Mouse (Mus musculus): ENCODE measurements around the gene Dcst2.

Gene Dcst2

DNA sequence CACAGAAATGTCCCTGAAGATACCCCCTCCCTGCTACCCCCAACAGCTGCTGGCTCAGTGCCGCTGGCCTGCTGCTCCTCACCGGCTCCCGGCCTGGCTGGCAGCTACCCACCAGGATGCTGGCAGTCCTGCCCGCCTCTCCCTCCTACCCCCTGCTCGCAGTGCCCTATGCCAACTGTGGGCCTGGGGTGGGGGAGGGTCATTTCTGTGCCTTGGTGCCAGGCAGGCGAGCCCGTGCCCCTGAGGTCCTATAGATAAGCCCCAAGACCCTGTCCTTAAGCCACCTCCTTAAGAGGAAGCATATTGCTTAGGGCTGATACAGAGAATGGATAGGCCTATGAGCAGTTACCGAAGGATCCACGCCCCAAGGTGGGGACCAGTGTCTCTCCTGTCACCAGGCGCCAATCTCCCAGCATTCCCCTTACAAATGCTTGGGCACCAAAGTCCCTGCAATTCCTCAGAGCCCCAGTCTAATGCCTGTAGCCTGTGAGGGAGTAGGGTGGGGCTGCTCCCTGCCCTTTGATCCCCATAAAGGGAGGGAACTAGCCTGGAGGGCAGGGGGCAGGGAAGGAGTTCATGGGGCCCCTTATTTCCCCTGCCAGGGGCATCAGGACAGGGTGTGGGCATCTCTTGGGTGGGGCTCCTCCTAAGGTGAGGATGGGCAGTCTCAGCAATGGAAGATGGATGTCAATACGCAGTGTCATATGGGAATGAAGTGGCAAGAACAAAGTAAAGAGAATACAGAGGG lies 26.5 kb downstream of the Dcst2 start:
- in situ Hi-C loops (cut with MseI, MboI), result no loop called here

DNA sequence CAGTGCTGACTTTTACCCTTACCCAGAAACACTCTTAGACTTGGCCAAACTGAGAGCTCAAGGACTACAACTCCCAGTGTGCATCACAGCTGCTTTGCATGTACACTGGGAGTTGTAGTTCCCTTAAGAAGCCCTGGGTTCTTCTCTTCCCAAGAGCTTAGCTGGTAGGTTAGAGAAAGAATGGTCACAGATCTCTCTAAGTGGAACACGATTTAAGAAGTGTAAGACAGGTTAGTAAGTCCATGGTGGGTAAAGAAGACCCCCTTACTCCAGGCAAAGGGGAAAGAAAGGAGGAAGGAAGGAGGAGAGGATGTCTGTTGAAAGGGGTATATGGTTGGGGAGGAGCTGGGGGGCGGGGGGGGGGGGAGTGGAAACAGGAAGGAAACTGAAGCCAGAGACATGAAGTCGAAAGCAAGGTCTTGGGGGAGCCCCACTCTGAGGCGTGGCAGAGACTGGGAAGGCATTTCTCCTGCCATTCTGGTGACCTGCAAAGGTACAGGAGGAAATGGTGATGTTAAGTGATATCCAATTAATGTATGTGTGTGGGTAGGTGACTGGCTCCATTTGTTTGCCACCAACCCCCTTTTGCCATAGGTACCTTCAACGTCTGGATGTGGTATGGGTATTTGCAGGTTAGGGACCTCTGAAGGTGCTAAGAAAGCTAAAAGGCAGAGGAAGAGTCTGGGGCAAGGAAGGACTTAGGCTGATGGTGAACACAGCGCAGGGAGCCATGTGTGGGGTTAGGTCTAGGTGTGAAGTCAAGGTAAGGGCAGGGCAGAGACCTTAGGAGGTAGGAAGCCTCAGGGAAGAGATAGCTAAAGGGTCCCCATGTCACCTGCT lies 27.3 kb downstream of the Dcst2 start:
- in situ Hi-C loops (cut with MseI, MboI), result no loop called here

DNA sequence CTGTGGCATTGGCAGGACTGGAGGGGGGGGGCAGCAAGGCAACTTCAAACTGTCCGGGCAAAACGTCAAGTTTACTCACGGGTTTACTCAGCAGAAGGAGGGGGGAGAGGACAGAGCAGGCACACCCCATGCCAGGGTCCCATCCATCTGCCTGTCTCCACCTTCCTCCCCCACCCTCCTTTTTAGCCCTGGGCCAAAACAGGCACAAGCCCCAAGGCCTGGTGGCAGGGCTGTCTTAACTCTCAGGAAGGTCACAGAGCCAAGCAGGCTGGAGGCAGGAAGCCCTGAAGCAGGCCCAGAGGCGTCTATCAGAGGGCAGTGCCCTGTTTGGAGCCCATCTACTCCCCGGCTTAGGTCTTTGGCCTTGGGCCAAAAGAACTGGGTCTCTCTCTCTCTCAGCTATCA lies 28.3 kb downstream of the Dcst2 start:
- in situ Hi-C loops (cut with MseI, MboI), result no loop called here

DNA sequence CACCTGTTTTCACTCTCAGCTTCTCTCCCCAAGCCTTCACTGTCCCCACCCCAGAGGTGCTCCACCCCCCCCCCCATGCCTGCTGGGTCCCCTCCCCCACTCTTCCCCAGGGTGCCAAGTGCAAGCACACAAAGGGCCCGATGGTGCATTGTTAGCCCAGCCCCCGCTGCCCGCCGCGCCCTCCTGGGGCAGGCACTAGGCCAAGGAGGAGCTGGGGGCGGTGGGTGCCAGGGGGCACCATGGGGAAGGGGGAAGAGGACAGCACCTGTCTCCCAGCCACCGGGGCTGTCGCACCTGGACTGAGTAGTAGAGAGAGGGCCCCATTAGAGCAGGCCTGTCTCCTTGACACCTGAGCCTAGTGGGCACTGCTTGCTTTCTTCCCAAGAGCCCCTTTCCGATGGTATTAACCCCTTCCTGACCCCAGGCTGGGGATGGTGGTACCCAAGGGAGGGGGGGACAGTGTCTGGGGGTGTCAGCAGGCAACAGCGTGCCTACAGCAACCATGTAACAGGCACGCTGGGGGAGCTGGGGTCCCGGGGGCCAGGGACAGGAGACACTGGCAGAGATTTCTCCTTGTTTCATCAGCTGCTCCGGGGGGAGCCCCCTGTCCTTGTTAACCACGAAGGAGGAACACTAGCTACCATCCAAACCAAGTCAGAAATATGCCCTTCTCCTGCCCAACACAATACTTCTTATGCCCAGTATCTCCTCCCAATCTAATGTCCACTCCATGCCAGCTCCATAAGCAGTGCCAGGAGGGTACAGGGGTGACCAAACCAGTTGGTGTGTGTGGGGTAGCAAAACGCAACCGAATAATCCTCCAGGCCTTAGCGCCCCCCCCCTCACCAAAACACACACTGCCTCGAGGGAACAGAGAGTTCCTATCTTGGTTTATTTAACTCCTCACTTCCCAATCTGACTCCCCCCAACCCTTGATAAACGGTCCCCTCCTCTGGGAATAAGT lies 29.2 kb downstream of the Dcst2 start:
- in situ Hi-C loops (cut with MseI, MboI), result no loop called here

DNA sequence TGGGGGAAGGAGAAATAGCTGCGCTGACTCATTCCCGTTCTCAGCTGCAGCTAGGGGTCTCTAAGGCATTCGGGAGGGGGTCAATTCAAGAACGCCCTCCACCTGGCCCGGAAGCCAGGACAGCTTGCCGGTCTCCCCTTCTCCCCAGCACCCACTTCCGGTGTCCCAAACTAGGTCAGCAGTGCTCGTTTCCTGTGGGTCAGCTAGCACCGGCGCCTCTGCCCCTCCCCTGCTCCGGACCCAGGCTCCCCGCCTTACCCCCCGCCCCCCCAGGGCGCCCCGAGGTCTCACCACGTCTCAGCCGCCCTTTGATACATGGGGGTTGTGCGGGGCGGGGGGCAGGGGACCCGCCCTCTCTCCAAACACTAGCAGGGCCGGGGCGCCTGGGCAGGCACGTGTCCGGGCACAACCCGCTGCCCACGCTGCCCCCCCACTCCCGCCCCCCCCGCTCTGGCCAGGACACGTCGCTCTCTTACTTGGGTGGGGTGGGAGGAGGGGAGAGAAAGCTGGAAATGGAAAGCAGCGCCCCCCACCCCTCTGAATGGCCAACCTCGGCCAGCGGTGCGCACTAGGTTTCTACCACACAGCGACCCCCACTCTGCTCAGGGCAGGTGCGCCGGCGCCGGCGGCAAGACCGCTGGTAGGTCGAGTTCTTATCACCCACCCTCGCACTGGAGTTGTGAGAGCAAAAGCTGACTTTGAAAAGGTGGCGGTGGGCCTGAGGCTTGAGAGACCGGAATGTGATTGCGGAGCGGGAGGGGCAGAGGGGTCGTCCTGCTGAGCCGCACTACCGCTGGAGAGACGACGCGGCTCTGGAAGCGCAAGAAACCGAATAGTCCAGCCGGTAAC lies 30.1 kb downstream of the Dcst2 start:
- in situ Hi-C loops (cut with MseI, MboI), result no loop called here

DNA sequence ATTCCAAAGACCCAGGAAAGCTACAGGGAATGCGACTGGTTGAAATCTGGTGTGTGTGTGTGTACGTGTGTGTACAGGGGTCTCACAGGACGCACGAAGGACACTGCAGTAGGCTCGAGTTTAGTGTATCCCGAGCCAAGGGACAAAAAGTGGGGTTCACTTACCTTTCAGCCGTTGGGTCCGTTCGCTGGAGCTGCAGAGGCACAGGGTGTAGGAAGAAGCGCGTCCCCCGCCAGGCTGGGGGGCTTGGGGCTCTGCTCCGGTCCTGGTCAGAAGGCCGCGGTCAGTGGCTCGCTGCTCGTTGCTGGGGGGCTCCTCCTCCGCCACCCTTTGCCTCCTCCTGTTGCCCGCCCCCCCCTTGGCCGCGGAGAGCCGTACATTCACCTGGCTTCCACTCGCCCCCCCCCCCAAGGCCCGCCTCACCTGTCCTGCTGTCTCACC lies 31.1 kb downstream of the Dcst2 start:
- in situ Hi-C loops (cut with MseI, MboI), result no loop called here

DNA sequence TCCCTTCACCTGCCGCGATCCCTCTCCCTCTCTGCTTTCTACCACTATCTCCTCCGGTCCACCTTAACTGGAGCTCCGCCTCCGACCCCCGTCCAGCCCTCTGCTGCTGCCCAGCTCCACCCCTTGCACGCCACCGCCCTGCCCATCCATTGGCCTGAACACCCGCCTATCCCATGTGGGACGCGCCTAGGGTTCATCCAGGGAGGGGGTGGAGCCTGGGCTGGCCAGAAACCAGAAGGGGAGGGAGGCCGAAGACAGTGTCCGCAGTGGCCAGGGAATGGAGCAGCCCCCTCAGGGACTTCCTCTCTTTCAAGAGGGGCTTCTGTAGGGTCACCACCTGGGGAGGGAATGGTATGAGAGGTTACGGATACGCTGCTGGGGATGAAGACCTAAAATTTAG lies 31.8 kb downstream of the Dcst2 start:
- in situ Hi-C loops (cut with MseI, MboI), result no loop called here

DNA sequence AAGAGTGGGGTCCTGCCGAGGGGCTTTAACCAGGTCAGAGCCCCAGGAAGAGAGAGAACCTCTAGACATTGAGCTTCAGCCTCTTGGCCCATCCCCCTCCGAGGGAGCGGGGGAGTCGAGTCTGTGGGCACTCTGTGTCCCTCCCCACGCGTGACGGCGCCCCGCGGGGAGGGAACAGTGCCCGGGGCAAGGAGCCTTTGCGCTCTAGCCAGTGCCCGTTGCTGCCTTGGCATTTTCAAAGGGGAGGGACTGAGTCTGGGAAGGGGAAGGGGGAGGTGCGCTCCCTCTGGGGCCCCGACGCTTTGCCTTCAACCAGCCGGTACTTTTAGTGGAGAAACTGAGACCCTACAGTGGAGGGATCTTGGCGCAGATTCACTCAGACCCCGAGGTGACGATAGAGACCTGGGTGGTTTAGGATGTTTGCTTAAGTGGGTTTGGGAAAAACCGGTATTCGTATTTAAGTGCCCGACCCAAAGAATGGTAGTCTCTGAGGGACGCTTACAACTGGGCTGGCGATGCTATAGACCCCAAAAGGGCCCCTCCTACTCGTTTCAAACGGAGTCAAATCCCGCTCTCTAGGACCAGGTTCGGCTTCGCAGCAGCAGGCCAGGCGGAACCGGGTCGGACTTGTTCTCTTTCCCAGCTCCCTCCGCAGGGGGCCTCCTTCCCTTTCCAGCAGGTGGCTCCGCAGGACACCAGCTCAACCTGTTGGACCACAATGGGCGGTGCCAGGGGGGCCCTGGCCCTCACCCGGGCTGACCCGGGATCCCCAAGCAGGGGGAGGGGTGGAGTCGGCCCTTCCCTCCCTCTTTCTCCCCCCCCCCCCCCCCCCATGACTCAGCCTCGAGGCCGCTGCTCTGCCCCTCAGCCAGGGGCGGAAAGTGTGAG lies 32.5 kb downstream of the Dcst2 start, which contains the start of gene Zbtb7b:
Zbtb7b (minus strand) TSS at position 771 of the 888 bp plus-strand sequence.
- in situ Hi-C loops (cut with MseI, MboI), result no loop called here

DNA sequence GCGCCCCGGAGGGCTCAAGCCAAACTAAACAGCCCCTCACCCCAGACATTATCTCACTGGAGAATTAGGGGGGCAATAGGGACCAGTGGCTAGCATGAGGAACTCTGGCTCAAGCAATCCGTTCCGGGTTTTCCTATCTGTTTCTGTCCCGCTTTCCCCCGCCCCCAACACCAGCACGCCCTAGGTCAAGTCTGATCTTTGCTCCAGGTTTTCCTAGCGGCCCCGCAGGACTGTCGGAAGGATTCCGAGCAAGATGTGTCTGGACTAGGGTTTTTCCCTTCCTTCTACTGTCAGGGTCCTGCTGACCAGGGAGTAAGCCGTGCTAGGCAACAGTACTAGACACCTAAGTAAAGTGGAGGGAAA lies 33.1 kb downstream of the Dcst2 start:
- in situ Hi-C loops (cut with MseI, MboI), result no loop called here

DNA sequence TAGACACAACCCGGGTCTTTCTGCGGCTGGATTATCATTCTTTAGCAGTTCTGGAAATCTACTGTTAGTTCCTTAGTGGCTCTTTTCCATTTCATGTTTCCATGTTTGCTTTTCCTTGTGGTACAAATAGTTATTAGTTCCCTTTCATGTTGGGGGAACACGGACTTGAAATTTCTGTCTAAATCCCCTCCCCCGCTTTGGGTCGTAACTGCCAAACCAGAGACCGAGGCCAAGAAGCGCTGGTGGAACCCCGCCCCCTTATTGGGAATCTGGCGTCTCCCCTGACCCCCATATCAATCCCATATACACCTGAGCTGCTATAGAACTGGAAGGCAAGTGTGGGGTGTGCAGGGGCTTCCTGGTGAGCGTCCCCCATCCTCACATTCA lies 33.6 kb downstream of the Dcst2 start:
- in situ Hi-C loops (cut with MseI, MboI), result no loop called here

DNA sequence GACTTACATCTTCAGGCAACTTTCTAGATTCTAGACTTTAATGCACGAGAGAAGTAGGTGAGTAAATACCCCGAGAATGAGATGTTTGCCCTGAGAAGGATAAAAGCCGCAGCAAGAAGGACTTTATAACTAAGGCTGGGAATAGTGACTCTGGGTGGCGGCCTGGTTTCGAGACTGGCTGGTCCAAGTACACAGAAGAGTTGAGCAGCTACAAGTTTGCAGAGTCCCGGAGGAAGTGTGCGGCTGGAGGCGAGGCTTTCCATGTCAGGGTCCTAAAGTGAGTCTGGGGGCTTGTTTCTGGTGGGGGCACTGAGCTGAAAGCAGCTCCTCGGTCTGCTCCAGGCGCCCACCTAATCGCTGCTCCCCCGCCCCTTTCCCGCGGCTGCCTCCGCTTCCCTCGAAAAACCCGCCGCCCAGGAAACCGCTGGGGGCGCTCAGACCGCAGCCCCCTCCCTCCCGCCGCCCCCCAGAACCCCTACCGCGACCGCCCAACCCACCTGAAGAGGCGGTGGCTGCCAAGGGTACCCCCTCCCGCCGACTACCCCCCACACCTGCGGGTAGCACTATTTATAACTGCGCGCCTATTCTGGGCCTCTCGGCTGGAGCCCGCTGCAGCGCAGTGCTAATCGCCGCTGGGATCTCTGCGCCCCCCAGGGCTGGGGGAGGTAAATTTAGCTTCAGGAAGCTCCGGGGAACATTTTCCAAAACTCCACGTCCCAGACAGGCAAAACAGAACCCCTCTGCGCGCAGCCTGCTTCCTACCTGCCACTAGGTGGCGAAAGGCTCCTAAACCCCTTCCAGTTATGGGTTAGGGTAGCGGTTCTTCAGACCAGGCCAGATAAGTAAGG lies 34.3 kb downstream of the Dcst2 start:
- in situ Hi-C loops (cut with MseI, MboI), result no loop called here

DNA sequence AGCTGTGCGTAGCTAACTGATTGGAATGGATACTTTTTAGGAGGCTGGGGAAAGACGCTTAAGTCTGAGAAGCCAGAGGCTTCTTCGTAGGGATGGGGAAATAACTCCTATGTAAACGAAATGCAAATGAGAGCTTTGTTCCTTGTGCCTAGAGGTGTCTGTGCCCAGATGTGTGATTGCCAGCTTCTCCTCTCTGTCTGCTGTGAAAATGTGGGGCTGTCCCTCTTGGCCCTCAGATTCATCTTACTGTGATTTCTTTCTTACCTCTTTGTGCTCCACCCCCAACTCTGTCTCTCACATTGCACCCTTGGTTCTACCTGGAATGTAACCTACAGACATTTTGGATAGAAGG lies 34.9 kb downstream of the Dcst2 start:
- in situ Hi-C loops (cut with MseI, MboI), result no loop called here

DNA sequence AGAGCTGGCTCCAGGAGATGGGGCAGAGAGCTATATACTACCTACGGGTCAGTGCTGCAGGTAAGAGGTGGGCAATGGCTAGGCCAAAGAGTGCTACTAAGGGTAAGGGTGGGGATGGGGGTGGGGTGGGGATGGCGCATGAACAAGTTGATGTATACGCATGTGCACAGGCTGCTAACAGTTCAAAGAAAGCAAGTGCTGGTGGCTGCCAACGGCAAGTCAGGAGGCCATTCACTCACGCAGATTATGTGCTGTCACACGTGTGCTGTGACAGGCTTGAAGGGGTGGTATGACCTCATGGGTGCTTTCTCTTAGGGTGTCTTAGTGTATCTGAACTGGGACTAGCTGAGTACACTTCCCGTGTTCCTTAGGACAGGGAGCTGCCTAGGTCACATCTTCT lies 39.6 kb downstream of the Dcst2 start:
- in situ Hi-C loops (cut with MseI, MboI), result no loop called here

DNA sequence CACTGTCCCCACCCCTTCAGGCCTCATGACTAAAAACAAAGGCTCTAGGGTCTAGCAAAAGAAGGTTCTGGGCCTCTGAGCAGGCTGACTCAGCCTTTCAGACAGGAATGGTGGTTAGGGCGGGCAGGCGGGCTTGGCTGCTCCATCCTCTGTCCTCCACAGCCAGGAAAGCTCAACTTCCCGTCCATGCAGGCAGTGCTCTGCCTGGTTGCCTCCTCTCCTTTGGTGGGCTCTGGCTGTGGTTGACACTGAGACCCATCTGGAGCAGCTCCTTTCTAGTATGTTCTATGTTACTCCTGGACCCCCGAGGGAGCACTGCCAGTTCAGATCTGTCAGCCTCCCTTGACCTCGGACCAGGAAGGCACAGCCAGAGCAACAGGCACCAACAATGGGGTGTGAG lies 40.9 kb downstream of the Dcst2 start, which contains the start of gene Lenep:
Lenep (minus strand) TSS at position 101 of the 400 bp plus-strand sequence.
- in situ Hi-C loops (cut with MseI, MboI), result no loop called here

DNA sequence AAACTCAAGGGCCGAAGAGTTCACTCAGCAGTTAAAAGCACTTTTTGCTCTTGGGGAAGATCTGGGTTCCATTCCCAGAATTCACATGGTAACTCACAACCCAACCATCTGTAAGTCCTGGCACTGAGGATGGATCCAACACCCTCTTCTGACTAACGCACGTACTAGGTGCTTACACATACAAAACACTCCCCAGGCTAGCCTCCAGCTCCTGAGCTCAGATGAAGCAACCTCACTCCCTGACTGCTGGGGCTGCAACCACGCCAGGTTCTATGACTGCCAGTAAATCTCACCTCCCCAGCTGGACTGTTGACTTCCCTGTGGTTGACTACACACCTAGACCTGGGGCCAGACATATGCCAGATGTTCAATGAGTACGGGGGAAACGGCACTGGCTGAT lies 45.1 kb downstream of the Dcst2 start:
- in situ Hi-C loops (cut with MseI, MboI), result no loop called here

DNA sequence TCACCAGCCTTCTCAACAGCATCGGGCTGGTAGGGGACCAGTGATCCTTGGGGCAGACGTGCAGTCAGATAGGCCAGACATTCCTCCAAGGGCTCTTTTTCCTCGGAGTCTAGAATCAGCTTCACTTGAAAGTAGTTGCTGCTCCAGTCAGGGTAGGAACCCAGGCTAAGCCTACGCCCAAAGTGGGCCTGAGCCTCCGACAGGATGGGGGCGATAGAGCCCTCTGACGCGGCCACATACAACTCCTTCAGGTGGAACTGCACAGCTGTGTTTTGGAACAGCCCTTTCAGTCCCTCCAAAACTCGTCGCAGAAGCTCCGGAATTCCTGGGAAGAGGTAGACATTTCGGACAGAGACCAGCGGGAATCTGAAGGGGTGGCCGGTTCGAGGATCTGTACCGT lies 46.7 kb downstream of the Dcst2 start:
- in situ Hi-C loops (cut with MseI, MboI), result no loop called here

DNA sequence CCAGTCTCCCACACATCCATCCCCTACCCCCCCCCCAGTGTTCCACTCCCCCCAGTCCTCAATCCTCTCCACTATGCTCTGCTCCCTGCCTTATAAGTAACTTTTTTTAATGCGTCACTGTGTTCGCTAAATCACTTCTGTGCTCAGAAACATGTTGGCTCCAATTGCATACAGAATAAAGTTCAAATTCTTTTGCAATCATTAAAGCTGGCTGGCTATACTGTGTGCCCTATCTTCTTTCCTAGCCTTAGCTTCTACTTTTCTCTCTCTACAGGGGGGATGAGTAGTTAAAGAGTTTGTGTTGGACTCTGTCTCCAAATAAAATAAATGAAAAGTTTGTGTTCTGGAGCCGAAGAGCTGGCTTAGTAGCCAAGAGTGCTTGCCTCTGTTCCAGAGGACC lies 47.9 kb downstream of the Dcst2 start:
- in situ Hi-C loops (cut with MseI, MboI), result no loop called here

DNA sequence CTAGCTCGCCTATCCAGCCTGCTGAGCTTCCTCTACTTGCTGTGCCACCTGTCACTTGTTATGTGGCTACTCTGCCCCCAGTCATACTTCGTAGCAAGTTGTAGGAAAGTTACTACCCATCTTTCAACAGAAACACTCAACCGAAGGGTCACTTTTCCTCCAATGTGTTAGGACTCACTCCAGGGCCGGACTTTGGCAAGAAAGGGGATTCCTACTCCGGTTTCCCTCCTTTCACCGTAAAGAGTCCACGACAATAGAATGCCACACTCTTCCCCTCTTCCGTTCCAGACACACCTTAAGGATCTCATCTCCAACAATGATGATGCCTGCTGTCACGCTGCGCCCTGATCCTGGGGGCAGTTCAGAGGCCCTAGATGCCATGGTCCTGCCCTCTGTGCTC lies 49.1 kb downstream of the Dcst2 start:
- in situ Hi-C loops (cut with MseI, MboI), result no loop called here

All from mouse trophoblast stem cell (cell line).